Mouse (Mus musculus) ES-E14 (cell line): ENCODE results near the gene Igf2.

Experiments used
- CHD2 ChIP-seq: IDR thresholded peaks from 2 replicates; pipeline ENCODE4 v1.6.1; 2014; ENCODE audit warnings: mild to moderate bottlenecking, low read depth, low read length, inconsistent platforms
- HCFC1 ChIP-seq: IDR thresholded peaks from 2 replicates; pipeline ENCODE4 v1.6.1; 2012; ENCODE audit warnings: low read length, inconsistent platforms, borderline replicate concordance; ENCODE audit not compliant: insufficient read depth
- MAFK ChIP-seq: IDR thresholded peaks from 2 replicates; pipeline ENCODE4 v1.6.1; 2014; ENCODE audit warnings: mild to moderate bottlenecking, low read depth, low read length, inconsistent platforms; ENCODE audit not compliant: insufficient read depth
- ZC3H11A ChIP-seq: IDR thresholded peaks from 2 replicates; pipeline ENCODE4 v1.6.1; 2012; ENCODE audit warnings: low read depth, mild to moderate bottlenecking, inconsistent platforms, low read length, borderline replicate concordance
- ZNF384 ChIP-seq: IDR thresholded peaks from 2 replicates; pipeline ENCODE4 v1.6.1; 2012; ENCODE audit warnings: low read depth, low read length, inconsistent platforms

DNA sequence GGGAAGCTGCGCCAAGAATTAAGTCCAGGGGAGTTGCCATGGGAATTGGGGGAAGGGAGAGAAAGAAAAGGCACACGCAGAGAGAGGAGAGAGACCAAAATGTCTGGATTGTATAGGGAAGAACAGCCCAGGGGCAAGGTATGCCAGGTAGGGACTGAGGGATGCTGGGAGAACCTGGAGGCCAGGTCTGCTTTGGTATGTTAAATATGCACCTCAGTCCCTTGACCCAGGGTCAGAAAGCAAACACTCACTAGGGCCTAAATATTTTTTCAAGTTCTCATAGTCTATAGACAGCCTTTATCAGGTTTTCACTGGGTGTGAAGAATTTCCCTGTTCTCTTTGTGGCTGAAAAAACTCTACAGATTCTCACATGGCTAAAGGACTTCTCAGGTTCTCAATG is 40.3 kb upstream of the Igf2 start:
- no peak for TF ChIP-seq ZC3H11A
- TF ChIP-seq ZNF384, result no peak
- no peak for TF ChIP-seq CHD2
- no peak for TF ChIP-seq HCFC1
- TF ChIP-seq MAFK, result no peak
